In genomic region chr7:93473371-93473770, GRCm38 (mm10) we compare ENCODE assay signal across 24 mouse cellular contexts.
DNase-seq lines count a peak whose midpoint lies in the region; ATAC-seq and TF ChIP-seq lines count a peak whose summit lies in the region.
"Had no signal": no experiment of that assay in that cellular context is flagged by ENCODE, and none has a peak within 500 bp of the region (broad histone marks: within the 10 kb centered on the region; RNA-seq: fewer than 3 reads in every experiment).

No protein-coding gene starts in this region.

- H3K36me3 ChIP-seq in hindbrain, postnatal 0 days (ENCODE audit: insufficient read depth, low read length): no peaks in the 10 kb centered on the region
- no peaks in the 10 kb centered on the region for H3K36me3 ChIP-seq in hindbrain, embryonic 12.5 days
- no peaks in the 10 kb centered on the region for H3K36me3 ChIP-seq in neural tube, embryonic 13.5 days
- H3K36me3 ChIP-seq in neural tube, embryonic 14.5 days (ENCODE audit: control insufficient read depth, insufficient read depth, low read length): no peaks in the 10 kb centered on the region
- H3K36me3 ChIP-seq: embryonic facial prominence, embryonic 13.5 days; embryonic facial prominence, embryonic 15.5 days; forebrain, embryonic 15.5 days had no signal

- no peaks in the 10 kb centered on the region for H3K27me3 ChIP-seq in hindbrain, postnatal 0 days (ENCODE audit: insufficient read depth, low read length)
- no peaks in the 10 kb centered on the region for H3K27me3 ChIP-seq in hindbrain, embryonic 12.5 days
- no peaks in the 10 kb centered on the region for H3K27me3 ChIP-seq in neural tube, embryonic 13.5 days
- no peaks in the 10 kb centered on the region for H3K27me3 ChIP-seq in neural tube, embryonic 14.5 days (ENCODE audit: control insufficient read depth, insufficient read depth, low read length)
- H3K27me3 ChIP-seq: embryonic facial prominence, embryonic 13.5 days; embryonic facial prominence, embryonic 15.5 days; forebrain, embryonic 13.5 days; forebrain, embryonic 15.5 days; Patski had no signal

- peak; percentile 23 for DNase-seq in hindbrain, postnatal 0 days (ENCODE audit: low spot score)
- DNase-seq in neural tube, embryonic 10.5 days (ENCODE audit: extremely low spot score, low spot score): no peak
- no peak for DNase-seq in MN1 (ENCODE audit: low spot score)
- DNase-seq in lung, postnatal 4 days: no peak
- DNase-seq: adrenal gland, adult 8-10 months; adrenal gland, postnatal 14 days; adrenal gland, postnatal 36 days; cerebellum, adult 11 months; cerebellum, adult 18-20 months; cerebellum, adult 8-10 months; cerebellum, adult 9-11 months; cerebellum, postnatal 14 days; cerebellum, postnatal 36 days; embryo, embryonic 11 days; forebrain, postnatal 0 days had no signal

- H3K4me1 ChIP-seq in hindbrain, postnatal 0 days (ENCODE audit: insufficient read depth, low read length): no peaks in the 10 kb centered on the region
- H3K4me1 ChIP-seq in hindbrain, embryonic 12.5 days: no peaks in the 10 kb centered on the region
- H3K4me1 ChIP-seq in neural tube, embryonic 13.5 days (replicated peaks): no peaks in the 10 kb centered on the region
- H3K4me1 ChIP-seq in neural tube, embryonic 14.5 days (ENCODE audit: control insufficient read depth, insufficient read depth, low read length): no peaks in the 10 kb centered on the region
- H3K4me1 ChIP-seq: embryonic facial prominence, embryonic 13.5 days; embryonic facial prominence, embryonic 15.5 days; forebrain, embryonic 13.5 days; forebrain, embryonic 15.5 days had no signal

- H3K9me3 ChIP-seq in hindbrain, postnatal 0 days (ENCODE audit: low read length): no peaks in the 10 kb centered on the region
- no peaks in the 10 kb centered on the region for H3K9me3 ChIP-seq in hindbrain, embryonic 12.5 days (replicated peaks)
- H3K9me3 ChIP-seq in neural tube, embryonic 13.5 days: no peaks in the 10 kb centered on the region
- no peaks in the 10 kb centered on the region for H3K9me3 ChIP-seq in neural tube, embryonic 14.5 days (ENCODE audit: control insufficient read depth, low read length)
- H3K9me3 ChIP-seq: embryonic facial prominence, embryonic 13.5 days; embryonic facial prominence, embryonic 15.5 days; forebrain, embryonic 13.5 days; forebrain, embryonic 15.5 days had no signal

- no peak overlapping the region for H3K27ac ChIP-seq in hindbrain, postnatal 0 days
- no peak overlapping the region for H3K27ac ChIP-seq in hindbrain, embryonic 12.5 days
- H3K27ac ChIP-seq in neural tube, embryonic 13.5 days (replicated peaks): no peak overlapping the region
- H3K27ac ChIP-seq in neural tube, embryonic 14.5 days (ENCODE audit: low read depth, low read length): no peak overlapping the region
- H3K27ac ChIP-seq: embryonic facial prominence, embryonic 13.5 days; embryonic facial prominence, embryonic 15.5 days; forebrain, embryonic 13.5 days; forebrain, embryonic 15.5 days had no signal

- WGBS in hindbrain, postnatal 0 days: 60% methylated on average over 1 of the region's 1 CpGs
- 60% methylated on average over 1 of the region's 1 CpGs for WGBS in hindbrain, embryonic 12.5 days
- 40% methylated on average over 1 of the region's 1 CpGs for WGBS in neural tube, embryonic 13.5 days
- WGBS in neural tube, embryonic 14.5 days: 37% methylated on average over 1 of the region's 1 CpGs

- H3K4me2 ChIP-seq in hindbrain, postnatal 0 days (ENCODE audit: low read depth, low read length): no peak overlapping the region
- no peak overlapping the region for H3K4me2 ChIP-seq in hindbrain, embryonic 12.5 days (replicated peaks)
- H3K4me2 ChIP-seq in neural tube, embryonic 13.5 days: no peak overlapping the region
- no peak overlapping the region for H3K4me2 ChIP-seq in neural tube, embryonic 14.5 days (ENCODE audit: low read depth, low read length)
- H3K4me2 ChIP-seq: embryonic facial prominence, embryonic 13.5 days; embryonic facial prominence, embryonic 15.5 days; forebrain, embryonic 13.5 days; forebrain, embryonic 15.5 days had no signal

- no peak overlapping the region for H3K4me3 ChIP-seq in hindbrain, postnatal 0 days (ENCODE audit: low read length)
- no peak overlapping the region for H3K4me3 ChIP-seq in hindbrain, embryonic 12.5 days
- no peak overlapping the region for H3K4me3 ChIP-seq in neural tube, embryonic 13.5 days
- H3K4me3 ChIP-seq in neural tube, embryonic 14.5 days (ENCODE audit: low read depth, low read length): no peak overlapping the region
- H3K4me3 ChIP-seq: embryonic facial prominence, embryonic 13.5 days; embryonic facial prominence, embryonic 15.5 days; forebrain, embryonic 13.5 days; forebrain, embryonic 15.5 days had no signal

- no peak for ATAC-seq in hindbrain, postnatal 0 days
- no peak for ATAC-seq in hindbrain, embryonic 12.5 days (ENCODE audit: low FRiP score)
- ATAC-seq in neural tube, embryonic 13.5 days (ENCODE audit: low read depth): peak; percentile 77
- ATAC-seq in neural tube, embryonic 14.5 days (ENCODE audit: low read depth): peak; percentile 72; the same call in 1 of the 2 replicates
- ATAC-seq: activated CD4-positive, CD25-positive, alpha-beta regulatory T cell, adult 4 months; forebrain, embryonic 13.5 days; forebrain, embryonic 15.5 days; forebrain, postnatal 0 days; Patski had no signal

- H3K9ac ChIP-seq in hindbrain, postnatal 0 days (replicated peaks; ENCODE audit: low read length): no peak overlapping the region
- H3K9ac ChIP-seq in hindbrain, embryonic 12.5 days: no peak overlapping the region
- no peak overlapping the region for H3K9ac ChIP-seq in neural tube, embryonic 13.5 days
- no peak overlapping the region for H3K9ac ChIP-seq in neural tube, embryonic 14.5 days (replicated peaks; ENCODE audit: low read depth, low read length)
- H3K9ac ChIP-seq: embryonic facial prominence, embryonic 13.5 days; embryonic facial prominence, embryonic 15.5 days; forebrain, embryonic 13.5 days; forebrain, embryonic 15.5 days; forebrain, postnatal 0 days had no signal

- no peak for TF ChIP-seq CTCF in hindbrain, postnatal 0 days (IDR thresholded peaks at IDR 0.05; ENCODE audit: low read depth)

Comparison
In these comparisons a context has a peak if more than half of its experiments do, and no peak if none do; other contexts are left out.
1. ATAC-seq: peak in neural tube, embryonic 13.5 days (single experiment) and neural tube, embryonic 14.5 days (single experiment); none in hindbrain, postnatal 0 days (single experiment) and hindbrain, embryonic 12.5 days (single experiment).